Mouse (Mus musculus): ENCODE measurements at regions not wholly inside any gene's neighbourhood (a gene's known extent, or its start where the extent isn't known, plus 50 kb on each side); places are given as distances from the start of the nearest gene placed in this dataset.

GRCm38 (mm10) chr4:150800774-150801173 lies 52.9 kb upstream of the Errfi1 start:
- Histone ChIP-seq H3K9ac (no peak overlapping the region), H3K27me3 (ENCODE audit: insufficient read depth, low read length) (no peaks in the 10 kb centered on the region), H3K4me2 (ENCODE audit: low read depth) (no peak overlapping the region), H3K4me3 (ENCODE audit: low read depth, low read length) (no peak overlapping the region), H3K27ac (ENCODE audit: low read depth, low read length) (no peak overlapping the region), H3K4me1 (ENCODE audit: insufficient read depth) (no peaks in the 10 kb centered on the region), H3K36me3 (ENCODE audit: insufficient read depth) (no peaks in the 10 kb centered on the region), H3K9me3 (ENCODE audit: low read length) (no peaks in the 10 kb centered on the region)
- WGBS = 92% methylated on average over 8 of the region's 8 CpGs
- no peak for TF ChIP-seq CTCF (IDR thresholded peaks at IDR 0.05; ENCODE audit: low read depth)
- ATAC-seq = no peak
- DNase-seq = no peak

- TF ChIP-seq CTCF (IDR thresholded peaks at IDR 0.05; ENCODE audit: low read depth) = no peak
- no peak overlapping the region for H3K27ac ChIP-seq (ENCODE audit: low read depth, low read length)
- no peak overlapping the region for H3K4me3 ChIP-seq (ENCODE audit: low read depth, low read length)
- 80% methylated on average over 22 of the region's 22 CpGs for WGBS
- no peaks in the 10 kb centered on the region for H3K27me3 ChIP-seq (ENCODE audit: insufficient read depth, low read length)
- H3K4me1 ChIP-seq (ENCODE audit: insufficient read depth) = no peaks in the 10 kb centered on the region
- no peaks in the 10 kb centered on the region for H3K36me3 ChIP-seq (ENCODE audit: insufficient read depth)
- no peak overlapping the region for H3K4me2 ChIP-seq (ENCODE audit: low read depth)
- no peak for DNase-seq
- no peaks in the 10 kb centered on the region for H3K9me3 ChIP-seq (ENCODE audit: low read length)
- H3K9ac ChIP-seq = no peak overlapping the region
- ATAC-seq = no peak
Observed at GRCm38 (mm10) chr4:150799550-150800398, 53.9 kb upstream of the Errfi1 start.

GRCm38 (mm10) chr4:150798783-150799530 lies 54.8 kb upstream of the Errfi1 start:
- H3K27me3 ChIP-seq (ENCODE audit: insufficient read depth, low read length) = no peaks in the 10 kb centered on the region
- H3K9me3 ChIP-seq (ENCODE audit: low read length) = no peaks in the 10 kb centered on the region
- TF ChIP-seq CTCF (IDR thresholded peaks at IDR 0.05; ENCODE audit: low read depth) = no peak
- H3K36me3 ChIP-seq (ENCODE audit: insufficient read depth) = no peaks in the 10 kb centered on the region
- WGBS = 48% methylated on average over 13 of the region's 13 CpGs
- H3K4me3 ChIP-seq (ENCODE audit: low read depth, low read length) = no peak overlapping the region
- H3K4me1 ChIP-seq (ENCODE audit: insufficient read depth) = no peaks in the 10 kb centered on the region
- no peak overlapping the region for H3K4me2 ChIP-seq (ENCODE audit: low read depth)
- DNase-seq = no peak
- H3K27ac ChIP-seq (ENCODE audit: low read depth, low read length) = no peak overlapping the region
- ATAC-seq = no peak
- H3K9ac ChIP-seq = no peak overlapping the region

GRCm38 (mm10) chr4:150798281-150798680 lies 55.4 kb upstream of the Errfi1 start:
- no peak for TF ChIP-seq CTCF (IDR thresholded peaks at IDR 0.05; ENCODE audit: low read depth)
- H3K4me2 ChIP-seq (ENCODE audit: low read depth) = no peak overlapping the region
- DNase-seq (no peak), ATAC-seq (no peak)
- no peak overlapping the region for H3K4me3 ChIP-seq (ENCODE audit: low read depth, low read length)
- H3K27ac ChIP-seq (ENCODE audit: low read depth, low read length) = no peak overlapping the region
- H3K9me3 ChIP-seq (ENCODE audit: low read length) = no peaks in the 10 kb centered on the region
- 91% methylated on average over 8 of the region's 8 CpGs for WGBS
- no peaks in the 10 kb centered on the region for H3K4me1 ChIP-seq (ENCODE audit: insufficient read depth)
- H3K9ac ChIP-seq = no peak overlapping the region
- no peaks in the 10 kb centered on the region for H3K36me3 ChIP-seq (ENCODE audit: insufficient read depth)
- no peaks in the 10 kb centered on the region for H3K27me3 ChIP-seq (ENCODE audit: insufficient read depth, low read length)

DNA sequence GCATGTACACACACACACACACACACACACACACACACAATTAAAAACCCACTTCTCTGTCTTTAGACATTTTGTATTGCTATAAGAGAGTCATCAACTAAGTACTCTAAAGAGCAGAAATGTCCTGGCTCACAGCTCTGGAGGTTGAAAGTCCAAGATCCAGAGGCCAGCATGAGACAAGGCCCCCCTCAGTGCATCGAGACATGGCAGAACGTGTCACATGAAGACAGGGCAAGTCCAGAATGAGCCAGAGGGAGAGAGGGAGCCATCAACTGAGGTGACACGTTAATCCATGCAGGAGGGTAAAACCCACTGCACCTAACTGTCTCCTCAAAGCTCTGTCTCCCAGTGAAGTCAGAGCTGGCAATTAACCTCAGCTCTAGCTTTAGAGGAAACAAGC lies 56.7 kb upstream of the Errfi1 start:
- Histone ChIP-seq H3K4me2 (ENCODE audit: low read depth) (no peak overlapping the region), H3K27me3 (ENCODE audit: insufficient read depth, low read length) (no peaks in the 10 kb centered on the region), H3K4me1 (ENCODE audit: insufficient read depth) (no peaks in the 10 kb centered on the region), H3K36me3 (ENCODE audit: insufficient read depth) (no peaks in the 10 kb centered on the region), H3K9me3 (ENCODE audit: low read length) (no peaks in the 10 kb centered on the region), H3K4me3 (ENCODE audit: low read depth, low read length) (no peak overlapping the region), H3K9ac (no peak overlapping the region), H3K27ac (ENCODE audit: low read depth, low read length) (no peak overlapping the region)
- no peak for TF ChIP-seq CTCF (IDR thresholded peaks at IDR 0.05; ENCODE audit: low read depth)
- 79% methylated on average over 3 of the region's 3 CpGs for WGBS
- DNase-seq (no peak), ATAC-seq (no peak)

- ATAC-seq (no peak), DNase-seq (no peak)
- no peak for TF ChIP-seq CTCF (IDR thresholded peaks at IDR 0.05; ENCODE audit: low read depth)
- 51% methylated on average over 5 of the region's 5 CpGs for WGBS
- Histone ChIP-seq H3K27ac (ENCODE audit: low read depth, low read length) (no peak overlapping the region), H3K36me3 (ENCODE audit: insufficient read depth) (no peaks in the 10 kb centered on the region), H3K9ac (no peak overlapping the region), H3K4me3 (ENCODE audit: low read depth, low read length) (no peak overlapping the region), H3K4me2 (ENCODE audit: low read depth) (no peak overlapping the region), H3K4me1 (ENCODE audit: insufficient read depth) (no peaks in the 10 kb centered on the region), H3K27me3 (ENCODE audit: insufficient read depth, low read length) (no peaks in the 10 kb centered on the region), H3K9me3 (ENCODE audit: low read length) (no peaks in the 10 kb centered on the region)
Observed at GRCm38 (mm10) chr4:150794878-150795277, 58.8 kb upstream of the Errfi1 start.

GRCm38 (mm10) chr4:150794257-150794794 lies 59.4 kb upstream of the Errfi1 start:
- DNase-seq = peak; percentile 25
- ATAC-seq = peak; percentile 55
- 51% methylated on average over 9 of the region's 9 CpGs for WGBS
- no peak overlapping the region for H3K27ac ChIP-seq (ENCODE audit: low read depth, low read length)
- no peak for TF ChIP-seq CTCF (IDR thresholded peaks at IDR 0.05; ENCODE audit: low read depth)
- H3K9ac ChIP-seq = no peak overlapping the region
- H3K36me3 ChIP-seq (ENCODE audit: insufficient read depth) = no peaks in the 10 kb centered on the region
- no peaks in the 10 kb centered on the region for H3K4me1 ChIP-seq (ENCODE audit: insufficient read depth)
- H3K4me3 ChIP-seq (ENCODE audit: low read depth, low read length) = no peak overlapping the region
- no peaks in the 10 kb centered on the region for H3K9me3 ChIP-seq (ENCODE audit: low read length)
- no peaks in the 10 kb centered on the region for H3K27me3 ChIP-seq (ENCODE audit: insufficient read depth, low read length)
- H3K4me2 ChIP-seq (ENCODE audit: low read depth) = no peak overlapping the region
